ENCODE assay signal across 8 mouse cellular contexts in genomic region chr16:84703769-84704660, GRCm38 (mm10). TPM values are rescaled to one million over a fixed set of nuclear protein-coding genes. Genes with fewer than 3 reads are reported as not detected.
DNase-seq lines count a peak whose midpoint lies in the region; ATAC-seq and TF ChIP-seq lines count a peak whose summit lies in the region.

No protein-coding gene starts in this region.

- ATAC-seq in kidney, embryonic 16.5 days (ENCODE audit: low FRiP score, low TSS enrichment), result no peak
- ATAC-seq in hindbrain, postnatal 0 days, result no peak
- no peak for ATAC-seq in midbrain, postnatal 0 days (ENCODE audit: low FRiP score)

- no peak overlapping the region for H3K27ac ChIP-seq in kidney, embryonic 16.5 days (ENCODE audit: low read length)
- H3K27ac ChIP-seq in brown adipose tissue, adult 24 weeks (replicated peaks; ENCODE audit: low read depth, low read length), result no peak overlapping the region
- H3K27ac ChIP-seq in hindbrain, postnatal 0 days, result no peak overlapping the region
- H3K27ac ChIP-seq in midbrain, postnatal 0 days (ENCODE audit: low read depth, low read length), result no peak overlapping the region

- peak overlapping the region; percentile 71 for H3K4me3 ChIP-seq in kidney, embryonic 16.5 days (ENCODE audit: low read length)
- peak overlapping the region; percentile 66; the same call in 1 of the 2 replicates for H3K4me3 ChIP-seq in brown adipose tissue, adult 24 weeks (ENCODE audit: insufficient read depth, low read depth, low read length)
- peak overlapping the region; percentile 60 for H3K4me3 ChIP-seq in hindbrain, postnatal 0 days (ENCODE audit: low read length)
- H3K4me3 ChIP-seq in midbrain, postnatal 0 days (ENCODE audit: low read depth, low read length), result peak overlapping the region; percentile 69

- H3K4me2 ChIP-seq in kidney, embryonic 16.5 days (replicated peaks; ENCODE audit: low read depth, low read length), result peak overlapping the region; percentile 99
- H3K4me2 ChIP-seq in hindbrain, postnatal 0 days (ENCODE audit: low read depth, low read length), result peak overlapping the region; percentile 98
- H3K4me2 ChIP-seq in midbrain, postnatal 0 days (ENCODE audit: low read depth, low read length, poor library complexity, severe bottlenecking), result peak overlapping the region; percentile 100

- DNase-seq in kidney, postnatal 36 days, result no peak
- DNase-seq in hindbrain, postnatal 0 days (ENCODE audit: low spot score), result no peak
- no peak for DNase-seq in midbrain, postnatal 0 days (ENCODE audit: low spot score)
- no peak for DNase-seq in right cerebral cortex, postnatal 10 days (ENCODE audit: low spot score in 2 of 2)
- no peak for DNase-seq in spleen, adult 18-20 months
- no peak for DNase-seq in right cerebral cortex, adult 2 months (ENCODE audit: low spot score in 2 of 2)

- H3K9ac ChIP-seq in kidney, embryonic 16.5 days (replicated peaks; ENCODE audit: low read length), result peak overlapping the region; percentile 76; the same call in 1 of the 2 replicates
- no peak overlapping the region for H3K9ac ChIP-seq in hindbrain, postnatal 0 days (replicated peaks; ENCODE audit: low read length)
- H3K9ac ChIP-seq in midbrain, postnatal 0 days (replicated peaks; ENCODE audit: low read length, poor library complexity, severe bottlenecking), result 0 out of 2 replicates have a peak overlapping the region, but pooled peaks have one; percentile 46

- no peak for TF ChIP-seq CTCF in hindbrain, postnatal 0 days (IDR thresholded peaks at IDR 0.05; ENCODE audit: low read depth)
- TF ChIP-seq CTCF in midbrain, postnatal 0 days (IDR thresholded peaks at IDR 0.05), result no peak

- 0 out of 2 replicates have a peak, but pooled peaks cover 4% of the 10 kb centered on the region for H3K4me1 ChIP-seq in kidney, embryonic 16.5 days (ENCODE audit: insufficient read depth, low read length)
- no peaks in the 10 kb centered on the region for H3K4me1 ChIP-seq in brown adipose tissue, adult 24 weeks (ENCODE audit: control insufficient read depth, insufficient read depth, insufficient read length, low read length)
- no peaks in the 10 kb centered on the region for H3K4me1 ChIP-seq in hindbrain, postnatal 0 days (ENCODE audit: insufficient read depth, low read length)
- 0 out of 2 replicates have a peak, but pooled peaks cover 3% of the 10 kb centered on the region for H3K4me1 ChIP-seq in midbrain, postnatal 0 days (ENCODE audit: insufficient read depth, low read length)

- no peaks in the 10 kb centered on the region for H3K27me3 ChIP-seq in kidney, embryonic 16.5 days (ENCODE audit: insufficient read depth, low read length)
- 0 out of 2 replicates have a peak, but pooled peaks cover 4% of the 10 kb centered on the region for H3K27me3 ChIP-seq in hindbrain, postnatal 0 days (ENCODE audit: insufficient read depth, low read length)
- peaks cover 16% of the 10 kb centered on the region for H3K27me3 ChIP-seq in midbrain, postnatal 0 days (ENCODE audit: insufficient read depth, low read length)

- H3K9me3 ChIP-seq in kidney, embryonic 16.5 days (ENCODE audit: low read length), result no peaks in the 10 kb centered on the region
- H3K9me3 ChIP-seq in hindbrain, postnatal 0 days (ENCODE audit: low read length), result no peaks in the 10 kb centered on the region
- no peaks in the 10 kb centered on the region for H3K9me3 ChIP-seq in midbrain, postnatal 0 days (ENCODE audit: low read length)

- H3K36me3 ChIP-seq in kidney, embryonic 16.5 days (ENCODE audit: insufficient read depth, low read length), result no peaks in the 10 kb centered on the region
- H3K36me3 ChIP-seq in hindbrain, postnatal 0 days (ENCODE audit: insufficient read depth, low read length), result no peaks in the 10 kb centered on the region
- no peaks in the 10 kb centered on the region for H3K36me3 ChIP-seq in midbrain, postnatal 0 days (ENCODE audit: insufficient read depth, low read length)

- 58% methylated on average over 13 of the region's 13 CpGs for WGBS in kidney, embryonic 16.5 days
- 58% methylated on average over 13 of the region's 13 CpGs for WGBS in hindbrain, postnatal 0 days
- 66% methylated on average over 13 of the region's 13 CpGs for WGBS in midbrain, postnatal 0 days

RNA-seq across cellular contexts. Expression of gene Mrpl39, which starts 31.5 kb away (rescaled TPM):
- polyA plus RNA-seq in kidney, embryonic 16.5 days (2015; fragmentation: Nextera tagmentation; extraction: Ambion mirVana), result 50.7 and 54.1 TPM in 2 replicates
- polyA plus RNA-seq in brown adipose tissue, adult 24 weeks (2012; ENCODE audit: insufficient read depth, insufficient read length, missing spikeins), result 79.8 and 83.8 TPM in 2 replicates
- total RNA-seq in hindbrain, postnatal 0 days (2014; rRNA removed), result 12.1 and 22.4 TPM in 2 replicates
- polyA plus RNA-seq in hindbrain, postnatal 0 days (2015; fragmentation: Nextera tagmentation; extraction: Ambion mirVana), result 36.2 and 38.2 TPM in 2 replicates
- 25.7 and 43.2 TPM in 2 replicates for total RNA-seq in midbrain, postnatal 0 days (2014; rRNA removed)
- 33.8 and 34.3 TPM in 2 replicates for polyA plus RNA-seq in midbrain, postnatal 0 days (2015; fragmentation: Nextera tagmentation; extraction: Ambion mirVana)
